Mouse (Mus musculus) ES-Bruce4 (cell line): Measurements from ENCODE around the gene Vps35l.

Experiments used
- CTCF ChIP-seq: IDR thresholded peaks from one replicate; pipeline ENCODE4 v1.8.1; 2011; ENCODE audit warnings: low read depth, low read length
- POLR2A ChIP-seq: IDR thresholded peaks from one replicate; pipeline ENCODE4 v1.8.1; 2011; ENCODE audit warnings: low read length; ENCODE audit not compliant: insufficient read depth

GRCm38 (mm10) chr7:118714873-118715272 is 25.2 kb upstream of the Vps35l start:
- TF ChIP-seq CTCF (no peak), POLR2A (no peak)
